Mouse (Mus musculus) limb, embryonic 11.5 days (tissue): ENCODE data around the gene Bcr. TPM values are rescaled to one million over a fixed set of nuclear protein-coding genes. Genes with fewer than 3 reads are reported as not detected.
A peak's percentile ranks its signal among the peaks of the same experiment; 100 is the strongest.

Source experiments
- ATAC-seq: fragments of 200-750 bp; cut with Nextera tagmentation; 2 replicates; pipeline ENCODE4 v1.8.0; 2017; ENCODE audit warnings: low read depth; ENCODE audit not compliant: insufficient number of reproducible peaks, low FRiP score, low TSS enrichment
- DNase-seq: peaks from one replicate; pipeline ENCODE4 v3.0.0-alpha.2; 2015; ENCODE audit warnings: low spot score
- H3K27ac ChIP-seq: fragments of 300-500 bp; sonication (generic); replicated peaks from 2 replicates; pipeline ENCODE4 v1.5.1; 2014; ENCODE audit warnings: low read depth, mild to moderate bottlenecking, low read length
- H3K27me3 ChIP-seq: fragments of 300-500 bp; sonication (generic); 2 replicates; pipeline ENCODE4 v1.6.1; 2014; ENCODE audit warnings: mild to moderate bottlenecking, low read length, mixed read lengths; ENCODE audit not compliant: control insufficient read depth, insufficient read depth
- H3K36me3 ChIP-seq: fragments of 300-500 bp; sonication (generic); 2 replicates; pipeline ENCODE4 v1.6.1; 2014; ENCODE audit warnings: mild to moderate bottlenecking, low read length, moderate library complexity, mixed read lengths; ENCODE audit not compliant: control insufficient read depth, insufficient read depth
- H3K4me1 ChIP-seq: fragments of 300-500 bp; sonication (generic); 2 replicates; pipeline ENCODE4 v1.6.1; 2014; ENCODE audit warnings: low read length, mixed read lengths; ENCODE audit not compliant: control insufficient read depth, insufficient read depth
- H3K4me2 ChIP-seq: fragments of 300-500 bp; sonication (generic); 2 replicates; pipeline ENCODE4 v1.6.1; 2014; ENCODE audit warnings: low read depth, mild to moderate bottlenecking, moderate library complexity; ENCODE audit not compliant: severe bottlenecking
- H3K4me3 ChIP-seq: fragments of 300-500 bp; sonication (generic); 2 replicates; pipeline ENCODE4 v1.5.1; 2014; ENCODE audit warnings: low read depth, low read length
- H3K9ac ChIP-seq: fragments of 300-500 bp; sonication (generic); 2 replicates; pipeline ENCODE4 v1.6.1; 2014; ENCODE audit warnings: mild to moderate bottlenecking, low read length
- H3K9me3 ChIP-seq: fragments of 300-500 bp; sonication (generic); 2 replicates; pipeline ENCODE4 v1.6.1; 2016; ENCODE audit warnings: low read length; ENCODE audit not compliant: control insufficient read depth
- WGBS: fragments of 180-500 bp; shearing (Covaris S2); extraction: QIAGEN DNeasy Blood & Tissue Kit; methylation state at CpG from one replicate; pipeline ENCODE4 v1.1.7; 2014; 5-methylcytosine and 5-hydroxymethylcytosine counted together
- polyA plus RNA-seq: library from polyadenylated mRNA; unstranded; fragments of >200 nt; fragmentation: Nextera tagmentation; extraction: Ambion mirVana; gene quantifications from 2 replicates; pipeline ENCODE4 v1.2.1, GENCODE M21; 2014

Gene Bcr
- polyA plus RNA-seq, 1 experiment from 2014 or later: 11.4 TPM

DNA sequence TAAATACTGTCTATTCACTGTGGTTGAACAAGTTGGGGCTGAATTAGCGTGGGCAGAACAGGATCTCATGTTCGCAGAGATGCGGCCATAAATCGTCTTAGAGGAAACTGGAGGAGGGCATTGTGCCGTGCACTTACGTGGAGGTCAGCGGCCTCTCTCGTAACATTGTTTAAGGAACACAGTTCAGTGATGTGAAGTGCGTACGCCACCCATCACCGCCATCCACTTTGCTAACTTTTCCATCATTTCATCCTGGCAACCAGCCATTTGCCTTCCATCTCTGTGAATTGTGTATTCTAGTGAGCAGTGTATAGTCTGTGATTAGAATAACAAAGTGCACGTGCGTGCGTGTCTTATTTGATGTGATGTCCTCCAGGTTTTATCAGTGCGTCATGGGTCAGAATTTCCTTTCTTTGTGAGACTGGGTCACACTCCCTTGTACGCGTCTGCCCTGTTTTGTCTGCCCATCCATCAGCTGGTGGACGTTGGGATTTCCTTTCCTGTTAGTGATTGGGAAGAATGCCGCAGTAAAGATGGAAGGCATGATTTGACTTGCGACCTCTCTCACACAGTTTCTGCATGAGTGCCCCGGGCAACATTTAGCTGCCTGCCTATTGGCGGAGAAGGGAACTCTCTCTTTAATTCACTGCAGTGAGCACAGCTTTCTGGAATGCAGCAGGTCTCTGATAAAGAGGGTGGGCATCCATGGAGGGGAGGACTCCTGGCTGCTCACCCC lies 33.0 kb downstream of the Bcr start:
- no peak for ATAC-seq
- Histone ChIP-seq H3K27ac (no peak overlapping the region), H3K4me1 (peaks cover 16% of the 10 kb centered on the region), H3K9me3 (no peaks in the 10 kb centered on the region), H3K9ac (no peak overlapping the region), H3K36me3 (no peaks in the 10 kb centered on the region), H3K4me3 (no peak overlapping the region), H3K4me2 (no peak overlapping the region), H3K27me3 (no peaks in the 10 kb centered on the region)
- DNase-seq: peak; percentile 36
- WGBS: 52% methylated on average over 22 of the region's 22 CpGs

DNA sequence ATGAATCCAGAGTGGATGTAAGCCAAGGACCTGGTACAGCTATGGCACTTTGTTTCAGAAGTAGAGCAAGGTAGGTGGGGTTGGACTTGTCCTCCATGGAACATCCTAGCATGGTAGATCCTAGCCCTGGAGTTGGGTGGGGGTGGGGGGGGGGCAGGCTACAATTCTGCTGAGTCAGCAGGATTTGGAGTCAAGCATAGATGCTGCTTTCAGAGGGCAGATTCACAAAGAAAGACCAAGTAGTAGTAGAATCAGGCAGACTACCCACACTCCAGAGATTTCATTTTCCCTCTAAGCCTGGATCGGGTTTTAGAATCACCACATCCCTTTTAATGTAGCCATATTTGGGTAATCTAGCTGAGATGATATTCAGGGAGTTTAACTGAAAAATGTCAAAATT lies 33.9 kb downstream of the Bcr start:
- 97% methylated on average over 1 of the region's 1 CpGs for WGBS
- Histone ChIP-seq H3K9me3 (no peaks in the 10 kb centered on the region), H3K27ac (no peak overlapping the region), H3K36me3 (no peaks in the 10 kb centered on the region), H3K4me2 (no peak overlapping the region), H3K27me3 (no peaks in the 10 kb centered on the region), H3K9ac (no peak overlapping the region), H3K4me1 (peaks cover 20% of the 10 kb centered on the region), H3K4me3 (no peak overlapping the region)
- ATAC-seq (no peak), DNase-seq (no peak)

DNA sequence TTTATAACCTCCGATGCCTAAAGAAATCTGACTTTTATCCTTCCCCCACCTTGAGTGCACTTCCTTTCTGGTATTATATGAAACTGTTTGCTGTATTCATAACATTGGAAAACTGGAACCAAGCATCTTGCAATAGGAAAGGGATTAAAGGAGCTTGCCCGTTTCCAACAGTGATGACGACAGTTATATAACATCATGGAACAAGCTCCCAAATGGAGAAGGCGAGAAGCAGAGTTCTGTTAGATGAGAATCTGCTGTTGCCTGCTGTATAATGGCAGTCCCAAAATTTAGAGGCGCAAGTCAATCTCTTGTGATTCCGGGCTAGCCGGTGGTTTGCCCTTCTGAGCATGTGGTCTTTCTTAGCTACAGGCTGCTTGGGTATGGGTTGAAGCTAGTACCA lies 34.8 kb downstream of the Bcr start:
- WGBS: 94% methylated on average over 7 of the region's 7 CpGs
- H3K27me3 ChIP-seq: no peaks in the 10 kb centered on the region
- no peak for ATAC-seq

DNA sequence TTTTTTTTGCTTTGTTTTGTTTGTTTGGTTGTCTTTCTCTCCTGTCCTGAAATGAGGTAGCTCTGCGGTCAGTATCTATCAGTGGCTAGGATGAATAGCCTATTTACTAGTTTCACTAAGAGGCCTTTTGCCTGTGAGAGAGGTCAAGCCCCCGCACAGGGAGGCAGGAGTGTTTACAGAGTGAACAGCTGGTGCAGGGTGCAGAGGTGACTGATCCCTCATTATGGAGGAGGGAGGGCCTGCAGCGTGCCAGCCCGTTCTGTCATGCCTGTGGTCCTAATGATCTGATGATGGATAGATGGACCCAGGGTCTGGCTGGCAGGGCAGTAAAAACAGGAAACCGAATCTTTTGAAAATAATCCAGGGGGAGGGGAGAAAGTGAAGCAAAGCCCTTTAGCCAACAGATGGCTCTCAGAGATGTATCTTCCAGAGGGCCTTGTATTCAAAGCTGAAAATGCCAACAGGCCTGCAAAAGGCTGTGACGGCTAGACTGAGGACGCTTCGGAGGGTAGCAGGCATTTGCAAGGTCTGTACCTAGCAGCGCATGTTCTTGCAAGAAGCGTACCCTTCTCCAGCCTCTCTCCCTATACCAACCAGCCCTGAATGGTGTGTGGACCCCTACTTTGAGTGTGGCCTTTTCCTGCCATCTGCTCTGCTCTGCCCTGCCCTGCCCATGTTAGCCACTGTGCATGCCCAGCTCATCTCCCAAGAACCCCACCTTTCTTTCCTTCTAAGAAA lies 38.2 kb downstream of the Bcr start:
- no peak overlapping the region for H3K4me2 ChIP-seq
- H3K36me3 ChIP-seq: no peaks in the 10 kb centered on the region
- 17% methylated on average over 10 of the region's 10 CpGs for WGBS
- ATAC-seq (0 out of 2 replicates have a peak, but pooled peaks have one; percentile 32), DNase-seq (peak; percentile 65)
- H3K27ac ChIP-seq: no peak overlapping the region
- H3K9ac ChIP-seq: no peak overlapping the region
- peaks cover 22% of the 10 kb centered on the region for H3K4me1 ChIP-seq
- no peaks in the 10 kb centered on the region for H3K9me3 ChIP-seq
- no peak overlapping the region for H3K4me3 ChIP-seq
- no peaks in the 10 kb centered on the region for H3K27me3 ChIP-seq

More for the DNA sequence above, 34.8 kb downstream of the Bcr start:
- H3K9ac ChIP-seq: no peak overlapping the region
- H3K27ac ChIP-seq: no peak overlapping the region
- no peak for DNase-seq
- H3K4me2 ChIP-seq: no peak overlapping the region
- no peak overlapping the region for H3K4me3 ChIP-seq
- H3K36me3 ChIP-seq: no peaks in the 10 kb centered on the region
- no peaks in the 10 kb centered on the region for H3K9me3 ChIP-seq
- H3K4me1 ChIP-seq: peaks cover 22% of the 10 kb centered on the region

DNA sequence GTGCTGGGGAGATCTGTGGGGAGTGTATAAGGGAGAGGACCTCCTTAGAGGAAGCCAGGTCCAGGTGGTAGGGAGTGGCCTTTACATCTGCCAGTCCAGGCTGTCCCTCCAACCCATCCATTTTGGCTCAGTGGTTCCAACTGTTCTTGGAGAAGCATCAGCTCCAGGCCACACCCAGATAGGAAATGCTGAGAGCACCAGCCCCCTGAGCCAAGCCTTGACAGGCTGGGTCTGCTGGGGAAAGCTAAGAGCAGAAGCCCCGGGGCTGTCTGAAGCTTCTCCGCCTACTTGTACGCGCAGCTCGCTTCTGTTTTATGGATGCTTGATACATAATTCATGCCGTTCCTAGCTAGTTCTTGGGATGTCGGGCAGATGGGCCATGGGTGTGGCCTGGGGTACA lies 39.9 kb downstream of the Bcr start:
- ATAC-seq (no peak), DNase-seq (no peak)
- H3K9me3 ChIP-seq: no peaks in the 10 kb centered on the region
- no peaks in the 10 kb centered on the region for H3K36me3 ChIP-seq
- 80% methylated on average over 7 of the region's 7 CpGs for WGBS
- no peak overlapping the region for H3K27ac ChIP-seq
- no peak overlapping the region for H3K4me2 ChIP-seq
- H3K4me3 ChIP-seq: no peak overlapping the region
- H3K27me3 ChIP-seq: no peaks in the 10 kb centered on the region
- H3K4me1 ChIP-seq: peaks cover 25% of the 10 kb centered on the region
- H3K9ac ChIP-seq: no peak overlapping the region

DNA sequence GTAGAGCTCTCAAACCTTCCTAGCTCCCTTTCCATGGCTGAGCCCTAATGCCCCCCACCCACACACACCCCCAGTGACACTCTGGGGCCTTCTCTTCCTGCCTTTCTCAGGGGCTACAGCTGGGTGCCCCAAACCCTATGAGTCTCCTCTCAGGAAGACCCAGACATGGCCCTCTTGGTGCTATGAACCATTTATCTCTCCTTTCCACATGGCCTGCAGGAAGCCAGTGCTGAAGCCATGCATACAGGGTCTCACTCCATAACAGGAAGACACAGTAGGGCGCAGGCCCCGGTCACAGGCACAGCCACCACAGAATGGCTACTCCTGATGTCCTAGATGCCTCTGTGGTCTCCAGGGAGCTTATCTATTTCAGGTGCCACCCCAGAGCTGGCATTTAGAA lies 43.1 kb downstream of the Bcr start:
- DNase-seq (no peak), ATAC-seq (no peak)
- H3K4me2 ChIP-seq: no peak overlapping the region
- no peaks in the 10 kb centered on the region for H3K9me3 ChIP-seq
- 92% methylated on average over 2 of the region's 2 CpGs for WGBS
- H3K9ac ChIP-seq: no peak overlapping the region
- H3K4me3 ChIP-seq: no peak overlapping the region
- peaks cover 9% of the 10 kb centered on the region for H3K4me1 ChIP-seq
- no peaks in the 10 kb centered on the region for H3K36me3 ChIP-seq
- no peaks in the 10 kb centered on the region for H3K27me3 ChIP-seq
- no peak overlapping the region for H3K27ac ChIP-seq

DNA sequence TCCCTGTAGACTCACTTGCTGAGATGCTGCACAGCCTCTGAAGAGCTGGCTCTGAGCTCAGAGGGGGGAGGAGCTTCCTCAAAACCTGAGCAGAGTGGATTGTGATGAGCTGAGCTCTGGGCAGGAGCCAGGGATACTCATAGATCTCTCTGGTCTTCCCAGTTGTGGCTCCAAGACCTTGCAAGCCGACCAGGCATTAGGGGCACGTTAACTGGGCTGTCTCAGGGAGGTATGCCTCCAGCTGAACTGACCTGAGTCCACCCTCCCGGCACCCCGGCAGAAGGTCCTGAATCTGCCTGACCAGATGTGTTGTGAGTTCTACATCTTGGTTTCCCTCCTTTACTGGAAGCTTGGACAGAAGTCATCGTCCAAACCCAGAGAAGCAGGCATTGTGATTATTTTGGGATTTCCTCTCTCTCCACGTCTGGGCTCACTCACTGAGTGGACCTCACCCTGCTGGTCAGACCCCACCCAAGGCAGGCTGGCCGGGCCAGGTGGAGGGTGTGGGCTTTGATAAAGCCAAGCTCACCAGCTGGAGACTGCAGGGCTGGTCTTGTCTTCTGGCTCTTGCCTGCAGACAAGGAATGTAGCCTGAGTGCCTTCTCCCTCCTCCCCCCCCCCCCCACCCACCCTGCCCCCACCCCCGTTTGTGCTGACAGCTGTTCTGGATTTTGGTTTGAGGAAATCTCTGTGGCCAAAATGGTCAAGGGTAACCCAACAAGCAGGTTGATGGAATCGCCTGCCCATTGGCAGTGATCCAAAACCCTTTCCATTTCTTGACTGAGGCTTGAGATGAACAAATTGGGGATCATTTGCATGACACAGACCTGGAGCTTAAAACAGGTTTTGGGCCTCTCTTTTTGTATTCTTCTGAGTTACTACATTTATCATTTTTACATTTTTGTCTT lies 44.1 kb downstream of the Bcr start:
- 65% methylated on average over 9 of the region's 9 CpGs for WGBS
- Histone ChIP-seq H3K27ac (no peak overlapping the region), H3K36me3 (no peaks in the 10 kb centered on the region), H3K9me3 (no peaks in the 10 kb centered on the region), H3K4me3 (no peak overlapping the region), H3K4me2 (no peak overlapping the region), H3K27me3 (no peaks in the 10 kb centered on the region), H3K9ac (no peak overlapping the region), H3K4me1 (peaks cover 6% of the 10 kb centered on the region)
- ATAC-seq: no peak
- DNase-seq: no peak

DNA sequence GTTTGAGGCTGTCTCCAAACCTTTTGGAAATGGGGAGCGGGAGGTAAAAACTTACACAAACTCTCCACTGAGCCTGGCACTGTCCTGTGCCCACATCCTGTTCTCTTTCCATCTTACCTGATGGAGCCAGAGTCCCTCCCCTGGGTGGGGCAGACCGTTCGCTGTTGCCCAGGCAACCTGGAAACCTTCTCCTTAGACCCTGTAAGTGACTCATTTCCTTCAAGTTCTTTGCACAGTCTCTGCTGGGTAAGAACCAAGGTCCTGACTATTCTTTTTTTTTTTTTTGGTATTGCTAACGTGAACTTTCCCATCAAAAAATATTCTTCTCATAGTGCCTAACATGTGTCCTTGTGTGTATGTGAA lies 44.7 kb downstream of the Bcr start:
- H3K27ac ChIP-seq: no peak overlapping the region
- no peak for DNase-seq
- ATAC-seq: no peak
- H3K4me2 ChIP-seq: no peak overlapping the region
- no peak overlapping the region for H3K4me3 ChIP-seq
- peaks cover 4% of the 10 kb centered on the region for H3K4me1 ChIP-seq
- H3K36me3 ChIP-seq: no peaks in the 10 kb centered on the region
- H3K9me3 ChIP-seq: no peaks in the 10 kb centered on the region
- H3K9ac ChIP-seq: no peak overlapping the region
- WGBS: 85% methylated on average over 4 of the region's 4 CpGs
- H3K27me3 ChIP-seq: no peaks in the 10 kb centered on the region
